ENCODE assay signal across 24 mouse cellular contexts in genomic region chr3:53161963-53162362, GRCm38 (mm10).
DNase-seq lines count a peak whose midpoint lies in the region; ATAC-seq lines count a peak whose summit lies in the region.
"Had no signal": no experiment of that assay in that cellular context is flagged by ENCODE, and none has a peak within 500 bp of the region (broad histone marks: within the 10 kb centered on the region; RNA-seq: fewer than 3 reads in every experiment).

No protein-coding gene starts in this region.

- intact Hi-C loops in left cerebral cortex, postnatal 14 days (cut with DNase I), result loop anchor here (10.0 kb wide), 1 partner anchor 117 kb away; the partner anchor contains the start of gene Lhfp

- no peak for DNase-seq in frontal cortex, postnatal 10 days (ENCODE audit: low spot score in 2 of 2)
- peak; percentile 40 for DNase-seq in left cerebral cortex, adult 11 months (ENCODE audit: low spot score)
- no peak for DNase-seq in left cerebral cortex, postnatal 14 days (ENCODE audit: low spot score in 2 of 2)
- peak; percentile 60 to 63 for DNase-seq in right cerebral cortex, adult 2 months (ENCODE audit: low spot score in 2 of 2)
- DNase-seq in right cerebral cortex, postnatal 4 days, result no peak
- DNase-seq in spleen, postnatal 14 days (ENCODE audit: low spot score in 2 of 2), result no peak
- DNase-seq in gastrocnemius, adult 18-20 months (ENCODE audit: low spot score), result no peak
- DNase-seq: adrenal gland, postnatal 10 days; cerebellum, adult 2 months; cerebellum, postnatal 25 days; embryo, embryonic 11 days; gastrocnemius, postnatal 25 days; heart, adult 18-20 months; heart, postnatal 10 days; kidney, adult 8-10 months; kidney, postnatal 10 days; liver, embryonic 13.5 days; lung, adult 2 months; thymus, adult 2 months had no signal

- peak; percentile 92 for ATAC-seq in frontal cortex, adult (ENCODE audit: low TSS enrichment)
- ATAC-seq: activated CD4-positive, CD25-positive, alpha-beta regulatory T cell, adult 4 months; hindbrain, embryonic 16.5 days; intestine, embryonic 15.5 days; midbrain, embryonic 16.5 days had no signal

Comparison
In these comparisons a context has a peak if more than half of its experiments do, and no peak if none do; other contexts are left out.
1. DNase-seq: peak in left cerebral cortex, adult 11 months (single experiment) and right cerebral cortex, adult 2 months (2 of 2); none in frontal cortex, postnatal 10 days (0 of 2), left cerebral cortex, postnatal 14 days (0 of 2), right cerebral cortex, postnatal 4 days (single experiment), spleen, postnatal 14 days (0 of 2) and gastrocnemius, adult 18-20 months (single experiment).